Mouse (Mus musculus) activated CD4-positive, CD25-positive, alpha-beta regulatory T cell, adult 4 months (primary cell): Measurements from ENCODE around the gene Rubcn. TPM values are rescaled to one million over a fixed set of nuclear protein-coding genes. Genes with fewer than 3 reads are reported as not detected.
"Not testable (repeated sequence)": the region's sequence is repeated elsewhere in the genome, so short reads cannot be mapped to it uniquely, and the experiment has no call there.

Experiments used
- ATAC-seq: one replicate; pipeline ENCODE4 v1.8.0; 2017
- polyA plus RNA-seq, 2 experiments: library from polyadenylated mRNA; unstranded; fragments of 100-300 nt; shearing (Covaris generic); gene quantifications; one replicate each; pipeline ENCODE4 v1.2.1; 2017

Gene Rubcn
- 10 to 100 TPM in 1 of 2 experiments, 1 to 10 TPM in 1; 6.6 to 13.0 TPM for polyA plus RNA-seq

DNA sequence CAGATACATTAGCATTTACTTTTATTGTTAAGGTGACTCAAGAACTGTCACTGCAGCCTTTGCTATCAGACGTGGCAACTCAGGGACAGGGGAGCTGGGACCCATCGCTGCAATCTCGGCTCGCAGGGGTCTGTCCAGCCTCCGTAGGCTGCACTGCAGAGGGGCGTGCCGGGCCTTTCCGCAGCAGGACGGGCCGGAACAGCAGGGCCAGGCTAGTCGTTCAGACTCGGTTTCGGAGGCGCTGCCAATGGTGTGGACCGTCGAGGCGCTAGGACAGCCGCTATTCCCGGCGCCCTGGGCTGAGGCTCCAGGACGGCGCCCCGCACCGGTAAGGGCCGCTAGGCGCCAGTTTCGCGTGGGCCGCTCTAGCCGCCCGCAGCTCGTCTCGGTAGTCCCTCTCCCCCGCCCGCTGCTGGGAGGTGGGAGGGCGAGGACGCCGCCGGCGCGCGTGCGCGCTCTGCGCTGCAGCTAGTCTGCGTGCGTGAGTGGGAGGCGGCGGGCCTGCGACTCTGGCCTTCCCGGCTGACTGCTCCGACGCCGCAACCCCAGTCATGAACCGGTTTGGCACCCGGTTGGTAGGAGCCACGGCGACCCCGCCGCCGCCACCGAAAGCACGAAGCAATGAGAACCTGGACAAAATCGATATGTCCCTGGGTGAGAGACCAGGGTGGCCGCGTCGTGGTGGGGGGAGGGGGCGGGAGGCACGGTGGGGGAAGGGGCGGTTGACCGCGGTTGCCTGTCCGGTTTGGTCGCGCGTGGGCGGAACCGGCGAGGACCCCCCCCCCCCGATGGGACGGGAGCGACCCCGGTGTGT is at the start of gene Rubcn, which contains the start of gene Fyttd1:
Gene Rubcn (minus strand): TSS at position 424 of the 814 bp plus-strand sequence.
Gene Fyttd1 (plus strand): TSS at position 158 of the 814 bp plus-strand sequence.
- peak; percentile 91 for ATAC-seq

DNA sequence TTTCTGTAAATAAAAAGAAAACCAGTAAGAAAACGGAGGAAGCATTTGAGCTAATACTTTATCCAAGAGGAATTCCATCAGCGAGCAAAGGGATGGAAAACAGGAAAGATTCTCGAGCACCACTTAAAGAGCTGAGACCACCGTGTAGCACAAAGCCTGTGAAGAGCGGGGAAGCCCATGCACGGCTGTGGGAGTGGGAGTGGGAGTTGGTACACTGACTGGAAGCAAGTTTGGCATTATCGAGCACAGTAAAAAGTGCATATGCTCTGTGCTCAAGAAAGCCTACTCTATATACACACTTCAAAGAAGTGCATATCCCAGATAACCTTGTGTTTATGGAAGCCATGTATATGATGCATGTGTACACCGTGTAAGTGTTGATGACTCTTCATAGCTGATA is 49.5 kb upstream of the Rubcn start:
- ATAC-seq, result no peak

DNA sequence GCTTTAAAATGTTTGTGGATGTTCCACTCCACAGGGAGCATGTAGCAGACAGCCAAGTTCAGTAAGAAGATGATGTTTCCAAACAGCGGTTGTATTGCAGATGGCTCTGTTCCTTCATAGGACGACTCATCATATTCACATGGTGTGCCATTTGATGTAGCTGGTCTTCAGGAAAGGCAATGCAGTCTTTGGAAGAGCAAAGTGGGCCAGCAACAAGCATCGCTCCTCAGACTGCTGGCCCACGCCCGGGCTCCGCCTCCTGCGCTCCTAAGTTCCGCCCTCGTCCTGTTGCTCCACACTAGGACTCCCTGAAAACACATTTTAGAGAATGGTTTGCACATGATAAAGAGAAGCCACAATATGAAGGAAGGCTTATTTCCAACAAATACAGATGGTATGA is 49.1 kb upstream of the Rubcn start:
- not testable (repeated sequence) for ATAC-seq

DNA sequence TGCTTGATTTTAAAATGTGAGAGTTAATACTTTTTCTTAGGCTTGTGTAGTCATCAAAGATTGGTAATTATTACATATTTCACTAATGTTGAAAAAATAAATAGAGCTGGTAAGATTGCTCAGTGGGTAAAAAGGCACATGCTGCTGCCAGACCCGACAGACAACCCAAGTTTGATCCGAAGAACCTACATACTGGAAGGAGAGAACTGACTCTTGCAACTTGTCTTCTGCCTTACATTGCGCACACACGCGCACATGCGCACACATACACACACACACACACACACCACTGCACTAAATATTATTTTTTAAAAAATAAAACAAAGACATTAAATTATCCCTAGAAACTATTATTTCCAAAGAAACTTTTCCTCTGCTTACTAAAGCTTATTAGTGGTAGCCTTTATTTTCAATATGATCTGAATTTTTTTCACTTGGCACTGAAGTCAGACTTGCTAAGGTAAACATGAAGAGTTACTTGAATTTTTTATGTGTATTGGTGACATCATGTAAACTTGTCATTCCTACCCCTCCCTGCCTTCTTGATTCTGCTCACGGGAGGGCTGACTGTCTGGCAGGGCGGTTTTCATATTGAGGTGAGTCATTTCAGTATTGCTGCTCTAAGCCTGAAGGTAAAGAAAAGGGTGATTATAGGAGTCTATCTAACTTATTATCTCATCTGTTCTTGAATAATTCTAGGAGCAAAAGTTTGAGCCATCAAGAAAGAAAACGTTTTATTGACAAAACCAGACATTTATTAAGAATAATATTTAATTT is 37.9 kb upstream of the Rubcn start:
- peak; percentile 48 for ATAC-seq

DNA sequence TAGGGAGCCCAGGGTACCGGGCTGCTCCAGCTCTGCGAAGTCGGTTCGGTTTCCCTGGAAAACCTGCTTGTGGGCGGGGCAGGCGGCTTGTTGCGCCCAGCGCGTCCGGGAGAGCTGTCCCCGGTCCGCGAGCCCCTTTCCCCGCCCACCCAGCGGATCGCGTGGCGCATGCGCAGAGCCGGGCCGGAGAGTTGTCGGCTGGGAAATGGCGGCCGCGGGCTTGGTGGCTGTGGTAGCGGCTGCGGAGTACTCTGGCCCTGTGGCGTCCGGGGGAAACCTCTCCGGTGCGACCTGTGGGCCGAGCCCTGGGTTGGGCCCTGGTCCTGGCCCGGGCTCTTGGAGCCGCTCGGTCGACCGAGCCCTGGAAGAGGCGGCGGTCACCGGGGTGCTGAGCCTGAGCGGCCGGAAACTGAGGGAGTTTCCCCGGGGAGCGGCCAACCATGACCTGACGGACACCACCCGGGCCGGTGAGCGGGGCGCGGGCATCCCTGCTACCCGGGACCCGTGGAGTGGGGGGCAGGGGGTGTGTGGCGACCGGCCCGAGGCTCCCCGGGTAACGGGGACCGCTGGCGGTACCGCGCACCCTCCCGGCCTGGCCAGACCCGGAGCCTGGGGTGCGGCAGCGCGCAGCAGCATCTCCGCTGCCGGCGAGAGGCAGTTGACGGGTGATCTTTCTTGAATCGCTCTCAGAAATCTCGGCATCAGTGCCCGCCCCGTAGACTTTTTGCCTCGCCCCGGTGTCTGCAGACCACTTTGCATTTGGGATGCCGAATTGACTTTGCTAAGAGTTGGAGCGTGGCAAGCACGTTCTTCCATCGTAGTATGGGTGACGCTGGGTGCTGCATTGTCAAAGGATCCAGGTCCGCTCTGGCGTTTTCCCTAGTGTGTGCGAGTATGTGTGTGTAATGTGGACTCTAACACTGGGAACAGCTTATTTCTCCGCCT is 36.6 kb upstream of the Rubcn start, which contains the start of gene Lrch3:
Gene Lrch3 (plus strand): TSS at position 164 of the 945 bp plus-strand sequence.
- ATAC-seq, result peak; percentile 54

DNA sequence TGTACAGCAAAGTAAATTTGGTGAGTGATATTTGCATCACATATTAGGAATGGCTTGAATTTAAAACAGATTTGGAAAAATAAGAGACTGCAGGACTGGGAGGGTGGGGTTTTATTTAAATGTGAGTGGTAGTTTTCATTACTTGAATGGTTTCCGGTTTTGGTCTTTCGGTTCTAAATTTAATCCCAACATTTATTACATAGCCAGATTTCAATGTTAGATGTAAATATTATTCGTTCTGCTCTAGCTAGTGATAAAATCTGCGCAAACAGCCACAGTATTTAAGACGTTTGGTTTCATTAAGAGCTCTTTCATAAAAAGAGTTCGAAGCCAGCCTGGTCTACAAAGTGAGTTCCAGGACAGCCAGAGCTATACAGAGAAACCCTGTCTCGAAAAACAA is 35.6 kb upstream of the Rubcn start:
- ATAC-seq, result no peak

DNA sequence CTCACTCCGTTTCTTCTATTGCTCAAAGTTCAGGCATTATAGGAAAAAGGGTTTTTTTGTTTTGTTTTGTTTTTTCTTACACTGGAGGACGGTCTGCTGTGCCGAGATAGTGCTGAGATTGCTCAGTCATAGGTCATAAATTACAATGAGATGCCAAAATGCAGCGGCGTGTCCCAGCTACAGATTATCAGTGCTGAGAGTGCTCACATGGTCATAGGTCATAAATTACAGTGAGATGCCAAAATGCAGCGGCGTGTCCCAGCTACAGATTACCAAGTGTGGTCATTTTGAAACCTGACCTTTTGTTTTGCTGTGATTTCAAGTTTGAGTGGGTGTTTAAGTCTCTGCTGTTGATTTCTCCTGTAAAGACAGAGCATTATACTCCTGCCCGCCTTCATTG is 29.2 kb upstream of the Rubcn start:
- no peak for ATAC-seq

DNA sequence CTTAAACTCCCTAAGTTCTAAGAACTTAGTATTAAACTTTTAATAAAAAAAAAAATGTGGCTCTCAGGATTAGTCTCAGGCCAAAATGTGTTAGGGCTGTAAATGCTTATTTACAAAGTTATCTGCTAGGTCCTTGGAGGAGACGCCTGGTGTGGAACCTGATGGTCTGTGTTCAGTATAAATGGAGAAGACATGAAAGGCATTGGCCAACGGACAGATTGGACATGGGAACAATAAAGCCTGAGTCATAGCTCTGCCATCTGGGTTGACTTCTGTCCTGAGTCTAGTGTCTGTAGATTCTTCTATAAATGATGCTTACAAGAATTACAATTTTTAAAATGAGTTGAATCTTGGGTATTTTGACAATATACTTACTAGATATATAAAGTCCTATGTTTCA is 28.6 kb upstream of the Rubcn start:
- ATAC-seq, result no peak

DNA sequence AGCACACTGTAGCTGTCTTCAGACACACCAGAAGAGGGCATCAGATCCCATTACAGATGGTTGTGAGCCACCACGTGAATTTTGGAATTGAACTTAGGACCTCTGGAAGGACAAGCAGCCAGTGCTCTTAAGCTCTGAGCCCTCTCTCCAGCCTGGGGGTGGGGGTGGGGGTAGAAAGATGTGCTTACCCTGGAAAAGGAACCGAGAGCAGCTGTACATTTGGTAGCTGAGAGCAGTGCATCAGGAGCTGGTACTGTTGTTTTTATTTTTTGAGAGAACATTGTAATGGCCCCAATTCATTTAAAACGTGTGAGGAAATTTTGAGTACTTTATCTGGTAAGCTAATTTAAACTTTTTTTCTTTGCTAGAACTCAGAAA is 24.5 kb upstream of the Rubcn start:
- no peak for ATAC-seq

DNA sequence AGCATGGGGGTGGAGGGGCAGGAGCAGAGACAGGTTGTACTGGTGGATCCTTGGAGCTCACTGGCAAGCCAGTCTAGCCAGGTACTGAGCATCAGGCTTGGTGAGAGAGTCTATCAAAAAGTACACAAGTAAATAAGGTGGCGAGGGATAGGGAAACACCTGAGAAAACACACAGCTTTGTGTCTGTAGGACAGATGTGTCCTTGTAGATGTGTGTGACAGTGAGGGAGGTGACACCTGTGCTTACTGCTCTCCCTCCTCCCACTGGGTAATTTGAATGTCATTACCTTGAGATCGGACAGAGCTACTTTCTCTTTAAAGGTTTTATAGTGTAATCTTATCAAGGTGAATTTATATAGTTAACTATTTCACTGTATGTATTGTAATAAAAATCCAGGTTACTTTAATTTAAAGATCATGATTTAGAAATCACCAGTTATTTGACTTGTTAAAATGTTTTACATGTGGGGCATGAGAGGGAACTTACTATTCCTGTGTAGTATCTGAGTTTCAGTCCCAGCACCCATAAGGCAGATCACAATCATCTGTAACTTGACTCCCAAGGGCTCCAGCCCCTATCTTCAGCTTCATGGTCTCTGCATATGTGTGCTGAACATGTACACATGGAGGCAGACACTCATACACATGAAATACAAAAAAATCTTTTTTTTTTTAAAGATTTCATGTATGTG is 23.9 kb upstream of the Rubcn start:
- ATAC-seq, result no peak

DNA sequence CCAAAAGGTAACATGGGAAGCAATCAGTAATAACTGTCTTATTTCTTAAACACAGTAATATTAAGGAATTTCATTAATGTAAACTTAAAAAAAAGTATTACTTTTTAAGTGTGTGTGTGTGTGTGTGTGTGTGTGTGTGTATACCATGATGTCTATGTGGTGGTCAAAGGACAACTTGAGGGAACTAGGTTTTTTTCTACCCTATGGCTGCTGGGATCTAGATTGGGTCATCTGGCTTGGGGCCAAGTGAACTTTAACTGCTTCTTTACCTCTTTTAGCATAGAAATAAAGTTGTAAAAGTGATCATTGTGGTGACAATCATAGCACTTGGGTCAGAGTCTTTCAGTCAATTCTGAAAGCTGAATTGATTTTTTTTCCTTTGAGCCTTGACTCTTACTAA is 18.6 kb upstream of the Rubcn start:
- no peak for ATAC-seq

DNA sequence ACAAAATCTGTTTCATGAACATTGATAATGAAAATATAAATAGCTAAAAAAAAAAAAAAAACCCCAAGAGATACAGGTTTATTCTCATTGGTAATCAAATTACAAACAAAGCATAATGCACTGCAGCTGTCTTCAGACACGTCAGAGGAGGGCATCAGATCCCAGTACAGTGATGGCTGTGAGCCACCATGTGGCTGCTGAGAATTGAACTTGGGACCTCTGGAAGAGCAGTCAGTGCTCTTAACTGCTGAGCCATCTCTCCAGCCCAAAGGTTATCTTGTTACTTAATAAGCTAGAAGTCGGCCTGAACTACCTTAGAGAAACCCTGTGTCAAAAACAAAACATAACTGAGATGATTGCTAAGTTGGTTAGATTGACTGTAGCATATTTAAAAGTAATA is 12.3 kb upstream of the Rubcn start:
- no peak for ATAC-seq

DNA sequence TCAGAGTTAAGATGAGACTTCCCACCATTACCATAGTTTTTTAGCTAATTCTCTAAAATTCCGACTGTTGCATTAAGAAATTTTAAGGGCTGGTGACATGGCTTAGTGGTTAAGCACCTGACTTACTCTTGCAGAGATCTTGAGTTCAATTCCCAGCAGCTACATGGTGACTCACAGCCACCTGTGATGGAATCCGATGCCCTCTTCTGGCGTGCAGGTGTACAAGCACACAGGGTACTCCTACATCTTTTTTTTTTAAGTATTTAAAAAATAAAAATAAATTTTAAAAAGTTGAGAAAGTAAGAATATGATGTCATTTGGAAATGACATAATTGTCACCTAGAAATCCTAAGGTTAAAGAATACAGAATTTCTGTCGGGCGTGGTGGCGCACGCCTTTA is 10.4 kb upstream of the Rubcn start:
- ATAC-seq, result no peak

DNA sequence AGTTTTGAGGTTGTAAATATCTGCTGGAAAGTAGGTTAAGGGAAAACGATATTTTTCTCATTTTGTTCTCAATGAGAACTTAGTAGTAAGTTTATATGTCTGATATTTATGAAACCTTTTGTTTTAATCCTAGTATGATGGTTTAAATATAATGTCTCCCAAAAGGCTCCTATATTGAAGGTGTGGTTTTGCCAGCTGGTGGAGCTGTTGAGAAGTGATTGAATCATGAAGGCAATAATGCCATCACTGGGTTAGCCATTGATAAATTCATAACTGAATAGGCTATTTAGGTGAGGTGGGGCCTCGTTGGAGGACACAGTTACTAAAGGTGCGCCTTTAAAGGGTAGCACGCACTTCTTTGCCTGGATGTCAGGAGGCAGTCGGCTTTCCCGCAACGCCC is 4.0 kb upstream of the Rubcn start:
- no peak for ATAC-seq

DNA sequence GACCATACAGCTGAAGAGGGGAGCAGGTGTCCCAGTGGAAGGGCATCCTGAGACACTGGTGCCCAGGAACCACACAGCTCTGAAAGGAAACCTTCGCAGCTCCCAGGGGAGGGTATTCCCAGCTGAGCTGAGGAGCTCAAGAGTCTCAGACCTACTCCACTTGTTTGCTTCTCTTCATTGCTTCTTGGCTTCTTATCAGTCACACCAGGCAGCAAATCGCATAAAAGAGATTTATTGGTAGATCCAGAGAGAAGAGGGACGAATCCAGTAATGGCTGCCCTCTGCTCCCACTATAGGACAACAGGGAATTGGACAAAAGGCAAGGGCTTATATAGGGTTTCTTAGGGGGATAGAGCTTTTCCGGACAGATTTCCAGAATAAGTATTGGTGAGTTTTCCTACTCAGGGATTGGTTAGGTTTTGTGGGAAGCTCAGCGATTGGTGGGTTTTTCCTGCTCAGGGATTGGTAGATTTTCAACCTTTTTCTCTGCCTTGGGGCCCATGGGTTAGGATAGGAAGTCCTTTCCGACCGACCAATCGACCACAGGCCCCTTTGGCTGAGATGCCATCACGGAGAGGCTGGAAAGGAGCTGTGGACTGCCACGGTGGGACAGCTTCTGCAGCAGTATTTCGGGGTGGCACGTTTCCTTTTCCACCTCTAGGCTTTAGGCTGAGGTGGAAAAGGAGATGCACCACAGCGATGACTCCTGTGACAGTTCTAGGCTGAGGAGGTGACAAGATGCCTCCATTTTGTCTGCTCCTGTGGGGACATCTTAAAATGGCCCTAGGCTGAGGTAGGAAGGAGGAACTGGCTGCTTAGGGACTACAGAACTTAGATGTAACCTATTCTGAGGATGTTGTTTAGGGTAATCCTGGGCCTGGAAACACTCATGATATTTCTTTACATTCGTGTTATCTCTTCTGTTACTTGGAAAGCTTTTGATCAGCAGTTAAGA is 1.7 kb upstream of the Rubcn start:
- ATAC-seq, result no peak

DNA sequence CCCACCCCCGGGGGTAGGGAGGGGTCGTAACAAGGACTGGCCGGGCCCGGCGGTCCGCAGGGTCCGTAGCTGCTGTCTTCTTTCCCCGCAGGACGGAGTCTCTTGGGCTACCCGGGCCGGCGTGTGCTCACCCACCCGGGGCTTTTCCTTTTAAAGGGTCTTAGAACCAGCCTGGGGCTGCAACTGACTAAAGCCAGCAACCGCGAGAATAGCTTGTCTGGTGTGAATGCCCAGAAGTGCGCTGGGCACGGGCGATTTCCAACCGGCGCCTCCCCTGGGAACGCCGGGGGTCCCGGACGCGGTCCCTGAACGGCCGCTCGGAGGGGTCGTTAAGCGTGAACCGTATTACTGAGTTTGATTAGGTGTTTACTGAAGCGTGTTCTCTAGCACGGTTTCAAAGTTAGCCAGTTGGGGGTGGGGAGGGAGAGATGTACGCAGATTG is 612 bp upstream of the Rubcn start:
- no peak for ATAC-seq

DNA sequence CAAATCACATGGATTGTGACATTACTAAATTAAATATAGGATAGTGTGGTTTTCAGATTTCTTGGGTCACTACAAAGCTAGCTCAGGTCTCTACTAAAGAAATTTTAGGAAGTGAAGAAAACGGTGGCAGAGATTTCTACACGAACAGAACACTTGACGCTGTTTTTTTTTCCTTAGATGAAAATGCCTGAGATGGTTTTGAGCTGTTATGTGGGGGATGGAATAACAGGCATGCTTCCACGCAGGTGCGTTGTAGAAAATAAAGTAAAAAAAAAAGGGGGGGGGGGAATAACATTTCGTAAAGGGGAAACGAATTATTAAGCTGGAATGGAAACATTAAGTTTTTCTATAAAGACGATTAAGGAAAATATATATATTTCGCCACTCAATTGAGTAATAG is 735 bp downstream of the Rubcn start:
- no peak for ATAC-seq

DNA sequence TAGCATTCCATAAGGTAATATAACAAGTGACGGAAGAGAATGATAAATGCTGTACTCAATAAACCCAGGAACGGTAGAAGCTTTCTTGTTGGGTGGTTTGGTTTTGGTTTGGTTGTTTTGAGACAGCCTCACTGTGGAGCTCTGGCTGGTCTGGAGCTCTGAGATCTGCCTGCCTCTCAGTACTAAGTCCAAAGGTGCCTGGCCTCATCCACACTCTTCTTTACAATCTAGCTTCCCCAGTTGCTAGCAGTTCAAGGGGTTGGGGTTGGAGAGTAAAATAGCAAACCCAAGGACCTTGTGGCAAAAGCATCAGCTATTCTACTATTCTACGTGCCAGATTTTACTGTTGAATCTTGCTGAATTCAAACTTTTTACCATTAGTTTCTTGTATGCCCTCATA is 1.7 kb downstream of the Rubcn start:
- no peak for ATAC-seq

DNA sequence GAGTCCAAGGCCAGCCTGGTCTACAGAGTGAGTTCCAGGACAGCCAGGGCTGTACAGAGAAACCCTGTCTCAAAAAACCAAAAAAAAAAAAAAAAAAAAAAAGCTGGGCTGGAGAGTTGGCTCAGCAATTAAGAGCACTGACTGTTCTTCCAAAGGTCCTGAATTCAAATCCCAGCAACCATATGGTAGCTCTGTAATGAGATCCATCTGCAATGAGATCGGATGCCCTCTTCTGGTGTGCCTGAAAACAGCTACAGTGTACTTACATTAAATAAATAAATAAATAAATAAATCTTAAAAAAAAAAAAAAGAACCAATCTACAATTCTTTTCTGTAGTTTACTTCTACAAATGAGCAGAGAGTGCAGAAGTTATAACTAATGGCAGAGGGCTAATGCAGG is 2.3 kb downstream of the Rubcn start:
- not testable (repeated sequence) for ATAC-seq

DNA sequence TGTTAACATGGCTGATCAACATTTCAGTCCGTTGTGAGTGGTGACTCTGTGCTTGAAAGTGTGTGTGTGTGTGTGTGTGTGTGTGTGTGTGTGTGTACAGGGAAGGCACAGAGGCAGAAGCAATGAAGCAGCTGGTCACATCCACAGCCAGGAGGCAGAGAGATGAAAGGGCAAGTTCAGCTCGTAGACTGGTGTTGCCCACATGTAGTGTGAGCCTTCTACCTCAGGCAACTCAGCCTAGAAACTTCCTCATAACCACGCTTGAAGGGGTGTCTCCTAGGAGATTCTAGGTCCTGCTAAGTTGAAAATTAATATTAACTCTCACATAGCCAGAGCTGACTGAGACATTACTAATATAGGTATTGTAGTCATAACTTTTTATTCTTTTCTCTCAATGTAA is 4.2 kb downstream of the Rubcn start:
- no peak for ATAC-seq

DNA sequence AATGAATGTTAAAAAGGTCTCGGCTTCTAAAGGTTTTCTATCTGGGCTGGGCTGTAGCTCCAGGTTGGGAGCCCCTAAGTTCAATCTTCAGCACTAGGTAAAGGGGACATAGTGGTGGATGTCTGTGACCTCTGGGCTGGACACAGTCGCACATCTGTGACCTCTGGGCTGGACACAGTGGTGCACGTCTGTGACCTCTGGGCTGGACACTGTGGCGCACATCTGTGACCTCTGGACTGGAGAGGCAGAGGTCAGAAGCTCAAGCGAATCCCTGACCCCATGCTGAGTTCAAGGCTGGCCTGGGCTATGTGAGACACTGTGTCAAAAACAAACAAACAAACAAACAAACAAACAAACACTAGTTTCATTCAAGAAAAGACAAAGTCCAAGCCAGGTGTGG is 7.3 kb downstream of the Rubcn start:
- no peak for ATAC-seq
